Mouse (Mus musculus) embryonic fibroblast, embryonic 13.5 days (primary cell): ENCODE measurements at regions not wholly inside any gene's neighbourhood (a gene's known extent, or its start where the extent isn't known, plus 50 kb on each side); places are given as distances from the start of the nearest gene placed in this dataset.

Experiments
- CTCF ChIP-seq: IDR thresholded peaks from 2 replicates; pipeline ENCODE4 v1.5.1; 2011; ENCODE audit warnings: mild to moderate bottlenecking, control low read depth, low read length, moderate library complexity, borderline replicate concordance; ENCODE audit not compliant: insufficient read depth
- POLR2A ChIP-seq: IDR thresholded peaks from 2 replicates; pipeline ENCODE4 v1.6.1; 2011; ENCODE audit warnings: low read depth, mild to moderate bottlenecking, control low read depth, low read length, moderate library complexity

DNA sequence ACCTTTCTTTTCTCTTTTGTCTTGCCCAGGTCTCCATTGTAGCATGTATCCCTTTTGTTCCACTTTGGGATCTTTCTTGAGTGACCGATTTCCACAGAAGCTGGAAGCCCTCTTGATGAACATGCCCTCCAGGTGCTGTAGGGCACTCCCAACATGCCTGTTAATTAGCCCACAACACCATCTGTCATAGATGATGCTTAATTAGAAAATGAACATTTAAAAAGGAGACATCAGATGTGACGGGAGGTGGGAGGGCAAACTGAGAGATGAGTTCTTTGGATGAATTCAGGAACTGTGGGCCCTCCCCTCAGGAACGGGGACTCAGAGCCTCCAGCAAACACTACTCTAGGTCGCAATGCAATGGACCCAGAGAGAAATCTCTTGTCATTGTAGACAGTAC lies 209.8 kb downstream of the Cd83 start:
- TF ChIP-seq POLR2A (no peak), CTCF (no peak)
